Mouse (Mus musculus) forelimb bud, embryonic 11.5 days (tissue): ENCODE data around the gene Clcn1.

Experiments
- DNase-seq: peaks from one replicate; pipeline ENCODE4 v3.0.0-alpha.2; 2012; ENCODE audit warnings: low read depth, low spot score

Clcn1 gene

DNA sequence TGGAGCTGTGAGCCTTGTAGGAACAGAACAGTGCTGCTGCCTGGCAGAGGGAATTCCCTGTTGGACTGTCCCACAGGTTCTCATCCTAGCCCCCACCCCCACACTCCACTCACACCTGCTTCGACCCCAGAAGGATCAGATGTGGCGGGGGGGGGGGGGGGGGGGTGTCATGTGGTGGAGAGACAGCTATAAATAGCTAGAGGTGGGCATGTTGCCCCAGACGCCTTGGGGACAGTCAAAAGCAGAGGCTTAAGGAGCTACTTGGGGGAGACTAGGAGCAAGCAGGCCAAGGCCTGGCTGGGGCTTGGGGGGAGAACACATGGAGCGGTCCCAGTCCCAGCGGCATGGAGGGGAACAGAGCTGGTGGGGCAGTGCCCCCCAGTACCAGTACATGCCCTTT, at the start of gene Clcn1:
Clcn1 (plus strand) TSS at position 238 of the 400 bp plus-strand sequence.
- no peak for DNase-seq

DNA sequence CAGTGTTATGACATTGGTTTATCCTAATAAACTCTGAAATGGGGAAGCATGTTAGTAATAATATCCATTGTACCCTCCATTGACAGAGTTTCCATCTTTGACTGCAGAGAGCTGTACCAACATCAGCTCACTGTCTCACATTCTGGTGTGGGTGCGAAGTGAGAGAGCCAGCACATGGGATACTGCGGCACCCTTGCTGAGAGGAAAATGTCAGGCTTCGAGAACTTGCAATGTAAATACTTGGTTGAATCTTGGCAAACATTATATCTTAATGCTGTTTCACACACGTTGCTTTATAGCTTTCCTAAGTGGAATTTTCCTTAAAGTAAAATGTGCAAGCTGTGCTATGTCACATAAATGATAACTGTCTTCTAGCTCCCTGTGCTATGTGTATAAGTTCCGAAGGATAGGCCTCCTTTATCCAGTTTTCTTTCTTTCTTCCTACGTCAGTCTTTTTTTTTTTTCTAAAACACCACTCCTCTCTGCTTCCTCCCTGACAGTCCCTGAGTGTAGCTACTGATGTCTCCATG, 49.1 kb upstream of the Clcn1 start:
- DNase-seq = no peak

DNA sequence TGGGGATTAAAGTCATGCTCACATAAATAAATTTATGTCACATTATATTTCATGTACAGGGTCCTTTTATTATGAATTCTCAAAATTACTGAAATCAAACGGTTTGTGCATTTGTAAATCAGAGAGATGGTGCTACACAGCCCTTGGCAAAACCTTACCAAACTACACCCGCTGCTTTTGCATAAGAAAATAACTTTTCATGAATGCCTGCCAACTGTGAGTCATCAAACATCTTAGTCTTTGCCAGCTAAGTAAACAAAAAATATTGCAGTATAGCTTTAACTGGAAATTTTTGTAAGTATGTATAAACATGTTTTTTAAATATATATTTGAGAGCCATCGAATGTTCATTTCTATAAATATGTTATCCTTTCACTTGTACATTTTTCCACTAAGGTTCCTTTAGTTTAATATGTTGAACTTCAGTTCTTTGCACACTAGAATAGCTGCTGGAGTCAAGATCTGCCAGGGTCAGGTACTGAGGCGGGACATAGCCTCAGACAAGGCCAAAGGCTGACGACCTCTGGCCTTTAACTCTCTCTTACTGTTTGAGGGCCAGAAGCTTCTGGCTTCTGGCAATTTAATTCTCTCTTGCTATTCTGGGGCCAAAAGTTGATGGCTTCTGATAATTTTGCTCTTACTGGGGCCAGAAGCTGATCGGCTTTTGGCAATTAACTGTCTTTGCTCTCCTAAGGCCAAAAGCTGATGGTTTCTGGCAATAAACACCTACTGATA, 45.0 kb upstream of the Clcn1 start:
- no peak for DNase-seq

DNA sequence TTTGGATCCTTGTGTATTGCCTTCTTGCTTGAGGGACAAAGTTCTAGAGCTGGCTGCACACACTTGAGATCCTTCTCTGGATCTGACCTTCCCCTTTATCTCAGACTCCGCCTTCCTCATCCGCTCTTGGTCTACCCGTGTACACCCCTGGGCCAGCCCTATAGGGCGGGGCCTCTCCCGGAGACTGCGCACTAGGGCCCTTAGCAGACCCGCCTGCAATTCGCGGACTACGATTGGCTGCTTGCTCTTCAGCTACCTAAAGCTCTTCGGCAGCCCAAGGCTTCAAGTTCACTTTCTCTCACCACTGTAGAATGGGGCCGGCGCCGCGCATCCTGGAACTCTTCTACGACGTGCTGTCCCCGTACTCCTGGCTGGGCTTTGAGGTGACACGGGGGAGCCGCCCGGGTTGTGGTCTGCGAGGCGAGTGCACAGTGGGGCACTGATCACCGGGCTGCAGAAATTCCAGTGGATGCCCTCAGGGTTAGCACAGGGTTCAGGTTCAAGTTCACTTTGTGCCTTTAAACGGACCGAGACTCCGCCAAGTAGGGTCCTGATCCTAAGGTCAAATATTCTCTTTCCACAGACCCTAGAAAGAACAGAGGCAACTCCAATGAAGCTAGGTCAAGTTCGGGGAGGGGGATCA, 40.7 kb upstream of the Clcn1 start, which contains the start of gene Gstk1:
Gstk1 (plus strand) TSS at position 225 of the 643 bp plus-strand sequence.
- DNase-seq = peak; percentile 82

DNA sequence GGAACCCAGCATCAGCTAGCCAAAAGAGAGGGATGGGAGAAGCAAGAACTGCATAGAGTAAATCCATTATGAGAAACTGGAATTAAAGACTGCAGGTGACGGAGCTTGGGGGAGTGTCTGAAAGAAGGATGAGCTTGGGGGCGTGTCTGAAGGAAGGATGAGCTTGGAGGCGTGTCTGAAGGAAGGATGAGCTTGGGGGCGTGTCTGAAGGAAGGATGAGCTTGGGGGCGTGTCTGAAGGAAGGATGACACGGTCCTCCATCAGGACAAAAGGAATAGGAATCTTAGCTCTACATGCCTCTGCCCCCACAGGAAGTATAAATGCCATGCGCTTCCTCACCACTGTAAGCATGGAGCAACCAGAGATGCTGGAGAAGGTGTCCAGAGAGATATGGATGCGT, 39.3 kb upstream of the Clcn1 start:
- no peak for DNase-seq

DNA sequence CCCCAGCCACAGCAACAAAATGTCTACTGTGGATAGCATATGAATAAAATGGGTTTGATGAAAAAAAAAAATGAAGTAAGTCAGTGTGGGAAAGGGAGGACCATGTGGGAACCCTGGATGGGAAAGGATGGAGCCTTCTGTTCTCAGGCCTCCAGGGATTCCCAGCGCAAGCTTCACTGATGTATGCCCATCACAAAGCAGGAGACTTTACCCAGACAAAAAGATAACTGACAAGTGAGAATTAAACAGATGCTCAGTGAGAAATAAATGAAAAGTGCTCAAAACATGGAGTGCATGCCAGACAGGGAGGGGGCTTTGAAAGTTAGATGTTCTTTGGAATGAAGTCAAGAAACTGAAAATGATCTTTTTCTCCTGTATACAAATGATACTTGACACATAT, 38.5 kb upstream of the Clcn1 start:
- DNase-seq = no peak

DNA sequence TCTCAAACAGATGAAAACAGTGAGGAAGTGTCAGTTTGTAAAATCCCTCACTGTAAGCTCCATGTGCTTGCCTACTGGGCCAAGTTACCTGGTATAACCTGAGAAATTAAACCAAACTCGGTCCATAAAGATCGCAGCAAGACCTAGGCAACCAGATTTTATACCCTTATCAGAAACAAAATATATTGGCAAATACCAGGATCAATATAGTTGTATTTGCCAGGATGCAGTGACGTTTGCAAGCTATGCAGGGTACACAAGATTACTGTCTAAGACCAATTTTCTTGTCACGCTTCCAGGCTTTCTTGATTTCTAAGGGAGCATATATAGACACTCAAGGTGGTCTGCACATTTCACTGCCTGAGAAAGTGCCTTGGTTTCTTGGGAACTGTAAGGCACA, 34.7 kb upstream of the Clcn1 start:
- DNase-seq = no peak

DNA sequence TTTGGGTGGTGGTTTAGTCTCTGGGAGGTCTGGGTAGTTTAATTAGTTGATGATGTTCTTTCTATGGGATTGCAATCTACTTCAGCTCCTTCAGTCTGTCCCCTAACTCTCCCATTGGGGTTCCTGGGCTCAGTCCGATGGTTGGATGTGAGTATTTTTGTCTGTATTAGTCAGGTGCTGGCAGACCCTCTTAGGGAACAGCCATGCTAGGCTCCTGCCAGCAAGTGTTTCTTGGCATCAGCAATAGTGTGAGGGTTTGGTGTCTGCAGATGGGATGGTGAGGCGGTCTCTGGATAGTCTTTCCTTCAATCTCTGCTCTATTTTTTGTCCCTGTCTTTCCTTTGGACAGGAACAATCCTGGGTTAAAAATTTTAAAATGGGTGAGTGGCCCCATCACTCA, 33.4 kb upstream of the Clcn1 start:
- DNase-seq = no peak

DNA sequence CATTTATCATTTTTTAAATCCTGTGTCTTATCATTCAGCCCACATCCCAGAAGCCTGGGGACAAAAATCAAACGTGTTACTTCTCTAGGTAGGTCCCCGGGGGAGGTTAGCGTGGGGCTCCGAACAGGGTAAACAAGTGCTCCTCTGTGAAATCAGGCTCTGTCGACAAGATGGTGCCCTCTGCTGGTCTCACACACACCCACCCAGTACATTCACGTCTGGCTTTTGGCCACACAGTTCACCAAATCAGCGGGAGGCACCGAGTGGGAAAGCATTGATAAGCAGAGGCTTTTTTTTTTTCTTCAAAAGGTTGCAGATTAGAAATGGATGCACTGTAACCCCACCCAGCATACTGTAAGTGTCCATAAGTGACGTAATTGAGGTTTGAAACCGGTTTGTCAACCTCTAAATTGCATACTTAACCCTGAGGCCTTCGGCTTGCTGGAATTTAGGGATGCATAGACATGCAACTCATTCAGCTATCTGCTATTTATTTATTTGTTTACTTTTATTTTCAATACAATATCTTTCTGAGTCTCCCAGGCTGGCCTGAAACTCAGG, 29.1 kb upstream of the Clcn1 start:
- peak; percentile 49 for DNase-seq

DNA sequence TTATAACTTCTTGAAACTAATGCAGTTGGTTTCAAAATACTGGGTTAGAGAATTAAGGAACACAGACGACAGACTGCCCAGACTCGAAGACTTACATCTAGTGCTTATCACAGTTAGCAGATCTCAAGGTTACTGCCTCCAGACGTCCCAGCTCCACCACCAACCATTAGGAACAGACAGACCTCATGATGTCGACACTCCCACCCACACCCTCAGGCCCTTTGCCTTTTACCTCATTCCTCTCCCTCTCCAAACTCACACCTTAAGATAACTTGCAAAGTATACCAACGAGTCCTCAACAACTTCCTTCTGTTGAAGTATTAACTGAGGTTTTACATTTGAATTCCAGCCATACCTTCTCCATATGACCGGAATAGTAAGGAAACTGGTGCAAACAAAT, 26.1 kb upstream of the Clcn1 start:
- DNase-seq = no peak

DNA sequence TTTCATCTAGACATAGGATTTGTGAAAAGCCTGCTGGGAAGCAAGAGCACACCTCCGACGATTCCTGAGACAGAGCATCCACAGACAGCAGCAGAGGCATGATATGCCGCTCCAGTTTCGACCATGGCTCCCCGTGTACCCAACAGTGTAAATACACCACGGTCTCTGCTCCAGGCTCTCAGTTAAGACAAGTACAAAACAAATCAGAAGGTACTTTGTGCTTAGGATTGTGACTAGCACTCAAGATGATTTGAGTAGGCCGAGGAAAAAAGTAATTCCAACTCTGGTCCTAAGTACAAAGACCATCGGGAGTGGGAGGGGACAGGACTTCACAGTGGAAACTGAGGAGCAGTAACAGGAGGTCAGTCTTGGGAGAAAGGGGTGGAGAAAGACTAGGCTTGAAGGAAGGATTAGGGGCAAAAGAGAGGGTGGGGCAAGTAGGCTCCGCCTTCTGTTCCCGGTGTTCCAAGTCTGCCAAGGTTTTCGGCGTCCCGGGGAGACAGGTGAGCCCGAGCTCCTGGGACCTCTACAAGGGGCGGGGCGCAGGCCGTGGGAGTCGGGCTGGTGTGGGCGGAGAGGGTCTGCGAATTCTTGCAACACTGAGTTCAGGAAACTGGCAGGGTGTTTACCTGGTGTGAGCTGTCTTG, 24.8 kb upstream of the Clcn1 start, which contains the start of gene Tmem139:
Tmem139 (plus strand) TSS at position 447 of the 647 bp plus-strand sequence.
- no peak for DNase-seq

DNA sequence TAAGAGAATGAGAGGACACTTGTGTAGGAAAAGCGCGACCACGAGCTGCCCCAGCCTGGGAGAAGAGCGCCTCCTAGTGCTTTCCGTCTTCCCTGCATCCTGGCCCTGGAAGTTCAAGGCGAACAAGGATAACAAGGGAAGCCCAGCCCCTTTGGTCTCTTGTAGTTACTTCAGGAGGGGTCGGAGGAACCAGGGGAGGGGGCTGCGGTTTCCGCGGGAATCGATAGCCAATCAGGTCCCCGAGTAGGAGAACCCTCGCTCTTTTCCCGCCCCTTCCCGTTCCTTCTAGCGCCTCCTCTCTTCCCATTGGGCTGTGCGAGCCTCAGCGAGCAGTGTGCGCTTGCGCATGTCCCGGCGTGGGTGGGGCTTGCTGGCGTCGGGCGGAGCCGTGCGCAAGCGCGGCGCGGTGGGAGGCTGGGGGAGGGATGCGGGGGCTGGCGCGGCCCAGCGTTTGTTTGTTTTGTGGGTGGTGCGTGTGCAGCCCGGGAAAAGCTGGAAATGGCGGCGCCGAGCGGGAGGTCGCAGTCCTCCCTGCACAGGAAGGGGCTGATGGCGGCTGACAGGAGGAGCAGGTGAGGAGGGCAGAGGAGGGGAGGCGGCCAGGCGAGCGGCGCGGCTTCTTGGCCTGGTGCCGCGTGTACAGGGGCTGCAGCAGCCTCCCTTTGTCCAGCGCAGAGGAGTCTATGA, 21.7 kb upstream of the Clcn1 start, which contains the start of gene Casp2:
Casp2 (plus strand) TSS at position 360 of the 687 bp plus-strand sequence.
- DNase-seq = peak; percentile 99

DNA sequence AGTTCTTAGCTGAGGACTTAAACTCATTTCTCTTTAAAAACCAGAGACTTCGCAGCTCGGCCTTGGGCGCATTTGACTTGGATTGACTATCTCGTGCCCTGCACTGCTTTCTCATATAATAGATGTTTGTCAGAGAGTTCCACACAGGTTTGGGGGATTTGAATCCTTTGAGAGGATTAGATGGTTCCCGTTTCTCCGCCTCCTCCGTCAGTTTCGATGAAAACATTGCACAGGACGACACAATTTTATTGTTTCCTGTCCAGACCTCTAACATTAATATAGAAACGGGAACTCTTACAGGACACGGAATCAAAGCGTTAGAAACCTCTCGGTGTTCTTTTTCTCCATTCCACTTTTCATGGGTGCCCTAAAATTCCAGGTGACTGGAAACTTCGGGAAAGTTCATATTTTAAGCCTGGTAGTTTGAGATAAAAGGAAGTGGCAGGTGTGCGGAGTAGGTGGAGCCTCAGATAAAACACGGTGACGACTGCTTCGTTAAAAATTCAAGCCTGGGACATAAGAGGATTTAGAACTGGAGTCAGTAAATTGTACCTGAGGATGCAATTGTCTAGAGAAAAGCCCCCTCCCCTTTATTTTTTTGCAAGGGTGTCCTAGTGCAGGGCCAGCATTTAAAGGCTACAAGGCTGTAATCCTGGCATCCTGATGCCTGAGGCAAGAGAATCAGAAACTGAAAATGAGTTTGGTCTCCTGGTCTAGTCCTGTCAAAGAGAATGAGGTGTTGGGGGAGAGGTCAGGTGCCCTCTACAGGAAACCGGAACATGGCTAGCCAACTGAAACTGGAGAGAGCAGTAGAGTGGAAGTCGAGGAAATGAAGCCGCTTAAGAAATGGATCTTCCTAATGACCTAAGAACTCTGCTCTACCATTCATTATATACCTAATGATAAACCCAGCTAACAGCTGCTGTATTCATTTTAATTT, 20.8 kb upstream of the Clcn1 start:
- DNase-seq = peak; percentile 53

DNA sequence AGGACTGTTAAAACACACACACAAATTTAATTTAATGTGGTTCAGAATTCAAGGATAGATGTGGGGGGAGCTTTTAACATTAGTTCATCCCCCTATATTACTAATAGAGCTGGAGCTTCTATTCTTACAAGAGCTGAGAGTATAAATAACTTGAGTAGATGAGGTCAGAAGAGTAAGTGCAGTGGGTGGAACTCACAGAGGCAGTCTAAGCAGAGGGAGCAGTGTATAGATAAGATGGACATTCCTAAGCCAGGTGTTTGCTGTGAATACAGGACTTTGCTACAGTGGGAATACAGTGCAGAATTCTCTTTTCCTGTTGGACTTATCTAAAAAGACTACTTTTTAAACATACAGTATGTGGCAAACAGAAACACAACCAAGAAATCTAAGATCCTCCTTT, 15.7 kb upstream of the Clcn1 start:
- no peak for DNase-seq

DNA sequence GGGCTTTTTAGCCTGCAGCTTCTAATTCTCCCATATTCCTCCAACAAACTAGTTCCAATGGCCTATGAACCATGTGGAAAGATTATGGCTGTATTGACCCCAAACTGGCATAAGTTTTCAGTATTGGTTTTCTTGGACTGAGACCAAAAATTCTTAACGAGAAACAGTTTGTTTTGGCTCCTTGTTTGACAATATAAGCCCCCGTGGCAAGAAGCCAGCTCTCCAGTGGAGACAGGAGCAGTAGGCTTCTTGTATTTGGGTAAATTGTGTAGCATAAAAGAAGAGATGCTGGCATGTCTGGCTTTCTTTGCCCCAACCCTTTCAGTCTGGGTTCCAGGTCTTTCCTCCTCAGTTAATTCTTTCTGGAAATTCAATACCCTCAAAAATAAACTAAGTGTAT, 10.3 kb upstream of the Clcn1 start:
- no peak for DNase-seq

DNA sequence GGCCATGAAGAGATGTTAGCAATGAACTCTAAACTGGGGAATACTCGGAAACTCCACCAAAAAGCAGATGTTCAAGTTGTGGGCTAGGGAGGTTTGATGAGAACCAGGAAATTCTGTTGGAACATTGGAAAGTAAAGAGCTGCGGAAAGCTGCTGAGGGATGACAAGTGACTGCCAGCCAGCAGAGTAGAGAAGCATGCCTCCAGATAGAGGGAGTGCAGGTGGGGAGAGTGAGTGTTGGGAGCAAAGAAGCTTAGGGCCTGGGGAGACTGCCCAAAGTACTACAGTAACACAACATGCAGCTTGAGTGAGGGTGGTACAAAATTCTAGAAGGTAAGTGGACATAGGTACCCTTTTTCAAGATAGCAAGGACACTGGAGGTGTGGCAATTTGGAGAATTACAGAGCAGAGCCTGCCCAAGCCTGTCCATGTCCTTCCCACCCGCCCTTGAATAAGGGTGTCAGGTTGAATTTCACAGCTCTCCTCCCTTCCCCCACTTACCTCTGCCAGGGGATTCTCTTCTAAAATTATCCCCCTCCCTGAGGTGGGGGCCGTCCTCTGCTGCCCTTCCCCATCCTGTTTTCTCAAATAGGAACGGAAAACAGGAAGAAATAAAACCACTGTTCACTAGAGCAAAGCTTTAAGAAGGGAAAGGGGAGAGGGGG, 3.5 kb upstream of the Clcn1 start:
- no peak for DNase-seq

DNA sequence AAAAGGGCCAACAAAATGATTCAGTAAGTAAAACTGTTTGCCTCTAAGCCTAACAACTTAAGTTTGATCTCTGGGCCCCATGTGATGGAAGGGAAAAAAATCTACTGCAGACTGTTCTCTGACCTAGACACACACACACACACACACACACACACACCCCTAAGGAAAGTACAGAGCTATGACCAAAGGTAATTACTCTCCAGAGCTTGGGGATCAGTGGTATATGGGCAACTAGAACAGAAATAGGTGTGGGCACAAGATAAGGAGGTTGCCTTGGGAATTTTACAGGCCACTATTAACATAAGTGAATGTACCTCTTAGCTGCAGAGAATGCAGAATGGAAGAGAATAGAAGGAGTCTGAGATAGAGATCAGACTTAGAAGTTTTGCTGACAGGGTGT, 1.1 kb downstream of the Clcn1 start:
- DNase-seq = no peak

DNA sequence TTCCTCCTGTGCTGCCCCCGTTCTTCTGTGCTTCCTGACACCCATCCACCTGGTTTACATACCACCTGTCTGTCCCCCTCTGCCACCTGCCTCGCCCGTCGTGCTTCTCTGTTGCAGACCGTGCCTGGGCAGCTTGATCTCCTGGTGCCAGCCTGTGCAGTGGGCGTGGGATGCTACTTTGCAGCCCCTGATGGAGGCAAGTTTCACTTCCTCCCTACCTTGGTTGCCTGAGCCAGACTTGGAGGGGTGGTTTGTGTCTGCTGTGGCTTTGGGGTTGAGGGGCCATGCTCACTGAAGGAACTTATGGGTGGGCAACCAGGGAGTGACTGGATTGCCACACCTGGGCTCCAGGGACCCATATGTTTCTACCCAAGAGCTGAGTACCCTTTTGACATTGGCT, 6.8 kb downstream of the Clcn1 start:
- DNase-seq = no peak

DNA sequence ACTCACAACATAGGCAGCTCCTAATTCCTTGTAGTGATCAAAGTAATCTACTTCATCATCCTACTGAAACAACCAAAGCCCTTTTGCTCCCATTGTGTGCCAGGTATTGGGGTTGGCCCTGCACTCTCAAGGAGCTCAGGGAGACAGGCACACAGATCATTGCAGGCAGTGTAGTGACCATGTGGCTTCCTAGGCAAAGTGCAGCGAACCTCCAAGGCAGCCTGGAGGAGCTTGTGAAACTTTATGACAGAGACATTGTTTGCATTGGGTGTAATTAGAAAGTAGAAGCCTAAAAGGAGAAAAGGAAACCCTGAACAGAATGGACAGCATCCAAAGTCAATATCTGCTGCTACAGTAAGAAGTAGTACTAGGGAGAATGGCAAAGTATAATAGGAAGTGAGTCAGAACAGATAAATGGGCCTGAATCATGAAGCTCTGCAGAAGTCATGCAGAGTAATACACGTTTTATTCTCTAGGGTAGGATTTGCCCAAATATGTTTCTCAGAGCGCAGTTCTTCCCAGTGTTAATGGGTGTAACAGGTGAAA, 9.1 kb downstream of the Clcn1 start:
- no peak for DNase-seq

DNA sequence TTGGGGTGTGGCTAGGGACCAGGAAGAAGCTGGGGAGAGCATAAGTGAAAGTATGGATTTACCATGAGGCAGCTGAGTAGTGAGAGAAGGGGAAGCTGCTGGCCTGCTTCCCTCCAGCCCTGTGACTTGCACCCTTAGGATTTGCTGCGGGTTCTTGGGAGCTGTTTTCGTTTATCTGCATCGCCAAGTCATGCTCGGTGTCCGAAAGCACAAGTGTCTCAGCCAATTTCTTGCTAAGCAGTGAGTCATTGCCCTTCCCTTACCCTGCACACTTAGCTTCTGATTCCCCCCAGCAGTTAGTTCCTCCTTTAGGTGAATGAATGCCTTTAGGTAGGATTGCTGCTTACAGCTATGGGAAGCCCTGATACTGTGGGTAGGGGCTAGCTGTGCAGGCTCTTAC, 12.9 kb downstream of the Clcn1 start:
- no peak for DNase-seq
